Mouse (Mus musculus) c-Kit-positive CD71-positive TER-119-positive erythroid progenitor cells, embryonic 14.5 days (primary cell): ENCODE data around the gene Rnf212b.

Source experiments
- DNase-seq: peaks from one replicate; pipeline ENCODE4 v3.0.0-alpha.2; 2013; ENCODE audit warnings: low spot score

Rnf212b gene

DNA sequence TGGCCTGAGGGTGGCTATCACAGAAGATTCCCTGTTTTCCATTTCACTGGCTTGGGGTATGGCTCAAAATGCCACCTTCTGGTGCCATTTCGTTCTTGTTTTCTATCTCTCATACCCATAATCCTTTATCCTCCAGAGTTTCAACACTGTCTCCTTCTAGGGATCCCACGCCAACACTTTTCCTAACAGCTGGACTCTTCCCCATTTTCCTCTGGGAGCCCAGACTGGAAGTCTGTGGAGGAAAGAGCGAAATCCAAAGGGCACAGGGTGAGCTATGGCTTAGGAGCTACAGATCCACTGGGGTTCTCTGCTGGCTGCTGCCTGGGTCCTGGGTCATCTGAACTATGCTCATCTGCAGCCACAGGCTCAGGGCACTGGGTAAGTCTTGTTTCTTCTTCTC, 60.2 kb downstream of the Rnf212b start:
- DNase-seq: no peak

DNA sequence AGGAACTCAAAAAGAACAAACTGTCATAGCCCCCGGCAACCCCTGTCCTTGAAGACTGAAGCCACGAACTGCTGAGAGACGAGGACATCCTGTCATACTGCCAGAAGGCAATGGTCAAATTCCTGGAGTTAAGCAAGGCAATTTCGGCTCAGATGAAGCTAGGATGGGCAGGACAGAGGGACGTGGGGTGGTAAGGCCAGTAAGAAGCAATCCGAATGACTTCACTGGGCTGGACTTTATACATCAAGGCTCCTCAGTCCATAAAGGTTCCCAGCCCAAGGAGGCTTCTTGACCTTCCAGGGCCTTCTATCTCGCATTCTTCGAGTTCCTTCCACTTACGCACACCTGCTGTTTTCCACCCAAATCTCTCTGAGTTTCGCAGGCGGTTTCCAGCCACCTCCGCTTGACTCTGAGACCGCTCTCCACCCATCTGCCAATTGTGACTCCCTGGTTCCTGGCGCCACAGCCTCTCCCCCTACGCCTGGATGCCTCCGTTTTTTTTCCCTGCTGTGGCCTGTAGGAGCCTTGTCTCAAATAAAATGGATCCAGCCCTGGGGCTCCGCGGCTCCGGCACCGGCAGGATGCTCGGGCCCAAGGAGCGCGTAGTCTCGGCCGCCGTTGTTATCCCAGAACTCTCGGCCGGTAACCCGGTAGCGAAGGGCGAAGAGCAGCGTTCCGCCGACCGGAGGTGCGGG, 62.0 kb downstream of the Rnf212b start:
- DNase-seq: no peak

GRCm38 (mm10) chr14:54876539-54877047, 62.7 kb downstream of the Rnf212b start:
- DNase-seq: peak; percentile 78

DNA sequence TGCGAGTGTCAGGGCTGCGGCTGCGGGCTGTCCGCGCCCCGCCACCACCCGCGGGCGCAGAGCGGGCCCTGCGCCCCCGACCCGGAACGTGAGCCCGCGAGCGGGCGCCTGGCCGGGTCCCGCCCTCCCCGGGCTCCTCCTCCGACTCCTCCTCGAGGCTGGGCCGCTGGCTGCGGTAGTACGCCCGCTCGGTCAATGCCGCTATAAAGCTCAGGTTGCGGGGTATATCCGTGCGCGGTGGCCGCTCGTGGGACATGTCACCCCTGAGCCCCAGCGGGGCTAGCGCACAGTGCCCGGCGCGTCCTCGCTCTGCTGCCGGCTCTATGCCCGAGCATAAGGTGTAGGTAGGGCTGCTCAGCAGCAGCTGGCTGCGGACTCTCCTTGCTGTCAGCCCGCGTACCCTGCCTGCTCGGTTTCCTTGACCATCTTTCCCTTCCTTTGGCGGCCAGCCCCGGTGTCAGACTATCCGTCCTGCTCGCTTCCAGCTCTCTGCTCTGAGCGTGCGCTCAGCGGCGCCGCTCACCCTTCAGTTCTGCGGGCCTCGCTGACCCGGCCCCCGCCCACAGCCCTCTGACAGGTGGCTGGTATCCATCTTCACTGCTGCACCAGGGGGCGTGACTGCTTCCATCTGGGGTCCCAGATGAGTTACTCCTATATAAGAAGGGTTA, 63.2 kb downstream of the Rnf212b start, which contains the start of gene Ppp1r3e:
Gene Ppp1r3e, minus strand, starts transcription at position 503 of the 668 bp plus-strand sequence.
- peak; percentile 34 for DNase-seq

DNA sequence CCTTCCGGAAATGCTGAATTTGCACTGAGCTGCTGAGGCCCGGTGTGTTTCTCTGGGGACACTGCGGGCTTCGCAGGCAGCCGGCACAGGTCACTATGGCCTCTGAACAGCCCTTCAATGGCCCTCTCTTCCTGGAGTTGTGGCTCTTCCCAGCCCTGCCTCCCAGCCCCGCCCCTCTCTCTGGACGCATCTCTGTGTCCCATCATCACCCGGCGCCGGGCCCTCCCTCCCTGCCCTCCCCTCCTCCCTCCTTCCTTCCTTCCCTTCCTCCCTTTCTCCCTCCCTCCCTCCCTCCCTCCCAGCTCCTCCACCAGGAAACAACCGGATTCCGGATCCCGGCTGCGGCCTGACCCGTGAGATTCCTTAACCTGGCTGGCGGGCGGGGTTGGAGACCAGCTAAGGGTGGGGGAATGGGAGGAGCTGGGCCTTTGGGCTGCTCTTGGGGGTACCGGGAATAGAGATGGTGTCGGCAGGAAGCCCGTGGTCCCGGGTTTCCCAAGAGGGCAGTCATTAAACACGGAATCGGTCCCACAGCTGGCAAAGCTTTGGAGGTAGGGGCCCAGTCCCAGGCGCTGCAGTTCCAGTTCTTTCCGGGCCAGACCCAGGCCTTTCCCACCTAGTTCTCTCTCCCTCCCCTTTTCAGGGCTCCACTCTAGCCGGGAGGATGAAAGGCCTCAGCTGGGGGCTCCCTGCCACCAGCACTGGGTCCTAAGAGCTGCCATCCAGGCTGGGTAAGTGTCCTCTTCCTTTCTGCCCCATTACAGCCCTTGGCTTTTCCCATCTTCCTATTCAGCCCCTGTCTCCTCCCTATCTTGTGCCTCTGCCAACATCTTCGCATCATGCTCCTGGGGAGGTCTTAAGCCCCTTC, 69.4 kb downstream of the Rnf212b start, which contains the start of the genes Bcl2l2 and Gm20521:
Gene Bcl2l2, plus strand, starts transcription at position 224 of the 868 bp plus-strand sequence.
Gene Gm20521, plus strand, starts transcription at position 288 of the 868 bp plus-strand sequence.
- peak; percentile 60 for DNase-seq

DNA sequence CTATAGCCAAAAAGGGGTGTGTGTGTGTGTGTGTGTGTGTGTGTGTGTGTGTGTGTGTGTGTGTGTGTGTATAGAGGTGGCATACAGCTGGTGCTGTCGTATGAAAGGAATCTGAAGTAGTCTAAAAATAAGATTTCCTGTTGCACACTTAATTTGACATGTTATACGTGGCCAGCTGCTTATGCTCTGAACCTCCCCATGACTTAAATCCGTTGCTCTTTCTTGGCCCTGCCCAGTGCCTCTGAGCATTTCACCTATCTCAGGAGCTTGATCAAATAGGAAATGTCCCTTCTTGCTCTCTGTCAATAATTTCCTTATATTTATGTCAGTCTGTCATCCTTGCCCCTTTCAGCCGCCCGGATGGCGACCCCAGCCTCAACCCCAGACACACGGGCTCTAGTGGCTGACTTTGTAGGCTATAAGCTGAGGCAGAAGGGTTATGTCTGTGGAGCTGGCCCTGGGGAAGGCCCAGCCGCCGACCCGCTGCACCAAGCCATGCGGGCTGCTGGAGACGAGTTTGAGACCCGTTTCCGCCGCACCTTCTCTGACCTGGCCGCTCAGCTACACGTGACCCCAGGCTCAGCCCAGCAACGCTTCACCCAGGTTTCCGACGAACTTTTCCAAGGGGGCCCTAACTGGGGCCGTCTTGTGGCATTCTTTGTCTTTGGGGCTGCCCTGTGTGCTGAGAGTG, 70.2 kb downstream of the Rnf212b start:
- DNase-seq: no peak

DNA sequence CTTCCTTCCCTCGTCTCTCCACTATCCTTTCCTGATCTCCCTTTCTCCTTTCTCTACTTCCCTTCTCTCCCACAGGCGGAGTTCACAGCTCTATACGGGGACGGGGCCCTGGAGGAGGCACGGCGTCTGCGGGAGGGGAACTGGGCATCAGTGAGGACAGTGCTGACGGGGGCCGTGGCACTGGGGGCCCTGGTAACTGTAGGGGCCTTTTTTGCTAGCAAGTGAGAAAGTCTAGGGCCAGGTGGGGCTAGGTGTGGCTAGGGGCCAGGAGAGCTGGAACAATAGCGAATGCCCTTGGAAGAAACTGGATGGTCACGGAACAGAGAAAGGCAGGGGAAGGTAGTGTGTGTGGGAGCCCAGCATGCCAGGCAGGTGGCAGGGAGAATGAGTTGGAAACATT, 71.4 kb downstream of the Rnf212b start:
- DNase-seq: no peak

DNA sequence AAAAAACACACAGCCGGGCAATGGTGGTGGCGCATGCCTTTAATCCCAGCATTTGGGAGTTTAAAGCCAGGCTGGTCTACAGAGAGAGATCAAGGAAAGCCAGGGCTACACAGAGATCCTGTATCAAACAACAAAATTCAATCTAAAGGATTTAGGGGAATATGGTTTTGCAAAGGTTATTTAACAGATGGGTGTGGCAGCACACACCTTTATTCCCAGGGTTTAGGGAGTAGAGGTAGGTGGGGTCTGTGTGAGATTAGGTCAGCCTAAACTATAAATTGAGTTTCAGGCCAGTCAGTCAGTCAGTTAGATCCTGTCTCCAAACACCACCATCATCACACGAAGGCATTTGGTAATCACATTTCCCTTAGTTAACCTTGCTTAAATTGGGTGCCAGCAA, 78.3 kb downstream of the Rnf212b start, which contains the start of gene Pabpn1:
Gene Pabpn1, plus strand, starts transcription at position 301 of the 400 bp plus-strand sequence.
- DNase-seq: no peak

DNA sequence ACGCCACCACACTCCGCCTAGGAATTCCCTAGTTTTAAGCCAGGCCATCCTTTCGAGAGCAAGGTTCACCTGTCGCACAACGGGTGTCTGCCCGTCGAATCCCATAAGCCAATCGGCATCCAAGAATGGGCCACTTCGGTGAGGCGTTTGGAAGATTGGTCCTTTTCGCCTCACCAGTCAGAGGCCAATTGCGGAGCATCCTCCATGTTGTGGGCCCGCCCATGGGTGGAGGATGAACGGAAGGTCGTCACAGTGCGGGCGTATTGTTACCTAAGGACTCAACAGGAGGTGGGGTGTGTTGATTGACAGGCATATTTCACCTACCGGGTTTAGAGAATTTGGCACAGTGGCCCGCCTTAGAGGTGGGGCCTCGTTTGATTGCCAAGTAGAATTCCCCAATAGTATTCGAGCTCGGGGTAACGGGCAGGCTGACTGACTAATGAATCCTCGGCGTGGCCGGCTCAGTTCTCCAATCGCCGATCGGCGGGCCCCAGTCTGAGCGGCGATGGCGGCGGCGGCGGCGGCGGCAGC, 79.8 kb downstream of the Rnf212b start:
- DNase-seq: peak; percentile 100

DNA sequence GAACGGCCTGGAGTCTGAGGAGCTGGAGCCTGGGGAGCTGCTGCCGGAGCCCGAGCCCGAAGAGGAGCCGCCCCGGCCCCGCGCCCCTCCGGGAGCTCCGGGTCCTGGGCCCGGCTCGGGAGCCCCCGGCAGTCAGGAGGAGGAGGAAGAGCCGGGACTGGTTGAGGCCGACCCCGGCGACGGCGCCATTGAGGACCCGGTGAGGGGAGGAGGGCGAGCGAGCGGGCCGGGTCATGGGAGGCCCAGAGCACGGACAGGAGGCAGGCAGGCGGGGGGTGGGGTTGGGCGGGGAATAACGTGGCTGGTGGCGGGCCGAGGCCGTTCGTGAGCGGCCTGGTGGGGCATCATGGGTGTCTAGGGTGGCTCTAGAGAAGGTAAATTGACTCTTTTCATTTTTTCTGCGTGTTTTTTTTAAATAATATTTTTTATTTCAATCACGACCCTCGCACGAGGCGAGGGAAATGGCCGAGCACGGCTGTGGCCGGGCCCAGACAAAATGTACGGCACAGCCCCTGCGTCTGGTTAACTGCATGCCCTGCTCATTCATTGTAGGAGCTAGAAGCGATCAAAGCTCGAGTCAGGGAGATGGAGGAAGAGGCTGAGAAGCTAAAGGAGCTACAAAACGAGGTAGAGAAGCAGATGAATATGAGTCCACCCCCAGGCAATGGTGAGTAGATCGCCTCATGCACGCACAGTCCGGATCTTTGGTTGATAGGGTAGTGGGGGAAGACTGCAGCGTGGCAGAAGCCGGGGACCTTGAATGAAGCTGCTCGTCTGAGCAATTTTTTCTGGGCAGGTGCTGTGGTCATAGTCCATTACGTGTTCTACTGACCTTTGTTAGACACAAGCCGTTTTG, 80.6 kb downstream of the Rnf212b start:
- DNase-seq: peak; percentile 46

DNA sequence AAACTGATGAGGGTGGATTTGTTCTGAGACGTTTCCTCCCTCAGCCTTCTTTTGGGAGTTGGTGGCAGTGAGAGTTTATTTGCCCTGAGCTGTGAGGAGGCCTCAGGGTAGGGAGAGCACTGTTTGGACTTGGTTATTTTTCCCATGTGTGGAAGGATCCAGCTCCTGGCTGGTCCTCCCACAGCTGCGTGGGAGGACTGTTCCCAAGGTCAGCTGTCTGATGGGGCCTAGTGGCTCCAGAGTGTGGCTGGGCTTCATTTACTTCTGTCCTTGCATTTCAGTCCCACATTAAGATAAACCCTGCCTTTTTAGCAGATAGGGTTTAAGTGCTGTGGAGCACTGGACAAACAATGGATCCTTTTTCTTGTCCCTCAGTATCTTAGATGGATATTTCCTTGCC, 83.5 kb downstream of the Rnf212b start:
- no peak for DNase-seq

DNA sequence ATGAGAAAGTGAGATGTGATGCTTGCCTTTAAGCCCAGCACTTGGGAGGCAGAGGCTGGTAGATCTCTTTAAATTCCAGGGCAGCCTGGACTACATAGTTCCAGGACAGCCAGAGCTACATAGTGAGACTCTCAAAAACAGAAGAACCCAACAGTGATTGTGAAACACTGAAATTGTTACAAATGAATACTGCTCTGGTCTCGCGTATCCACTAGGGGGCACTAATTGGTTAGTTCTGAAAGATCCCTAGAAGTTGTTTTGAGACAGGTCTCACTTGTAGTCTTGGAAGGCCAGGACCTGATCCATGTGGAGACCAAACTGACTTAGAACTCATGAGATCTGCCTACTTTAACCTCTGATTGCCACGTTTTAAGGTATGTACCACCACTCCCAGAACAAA, 86.4 kb downstream of the Rnf212b start:
- peak; percentile 55 for DNase-seq

DNA sequence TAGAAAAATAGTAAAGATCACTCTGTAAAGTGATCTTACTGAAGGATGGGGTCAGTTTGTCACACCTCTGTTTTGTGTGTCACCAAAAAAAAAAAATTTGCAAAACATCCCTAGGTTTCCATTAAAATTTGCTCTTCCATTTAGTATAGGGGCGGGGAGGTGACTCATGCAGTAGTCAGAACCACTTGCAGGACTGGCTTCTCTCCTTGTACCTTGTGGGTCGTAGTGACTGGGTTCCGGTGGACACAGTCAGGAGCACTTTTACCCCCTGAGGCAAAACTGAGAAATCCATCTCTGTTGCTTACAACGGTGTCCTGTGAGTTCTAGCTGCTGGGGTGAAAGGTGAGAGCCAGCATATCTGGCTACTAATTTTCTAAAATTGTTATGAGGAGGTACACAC, 89.7 kb downstream of the Rnf212b start:
- DNase-seq: no peak
